Mouse (Mus musculus) midbrain, embryonic 13.5 days (tissue): ENCODE data around the gene Kcnh6. TPM values are rescaled to one million over a fixed set of nuclear protein-coding genes. Genes with fewer than 3 reads are reported as not detected.
"Not testable (repeated sequence)": the region's sequence is repeated elsewhere in the genome, so short reads cannot be mapped to it uniquely, and the experiment has no call there.

ENCODE experiments used
- ATAC-seq: fragments of 200-750 bp; cut with Nextera tagmentation; 2 replicates; pipeline ENCODE4 v1.8.0; 2017; ENCODE audit warnings: mild to moderate bottlenecking, moderate TSS enrichment, moderate library complexity
- H3K27ac ChIP-seq: fragments of 300-500 bp; sonication (generic); 2 replicates; pipeline ENCODE4 v1.5.1; 2015; ENCODE audit warnings: inconsistent platforms, mild to moderate bottlenecking, moderate library complexity
- H3K27me3 ChIP-seq: fragments of 300-500 bp; sonication (generic); 2 replicates; pipeline ENCODE4 v1.6.1; 2015; ENCODE audit warnings: mild to moderate bottlenecking, inconsistent platforms
- H3K36me3 ChIP-seq: fragments of 300-500 bp; sonication (generic); 2 replicates; pipeline ENCODE4 v1.6.1; 2015; ENCODE audit warnings: mild to moderate bottlenecking, inconsistent platforms
- H3K4me1 ChIP-seq: fragments of 300-500 bp; sonication (generic); replicated peaks from 2 replicates; pipeline ENCODE4 v1.6.1; 2015; ENCODE audit warnings: inconsistent platforms
- H3K4me2 ChIP-seq: fragments of 300-500 bp; sonication (generic); replicated peaks from 2 replicates; pipeline ENCODE4 v1.6.1; 2015; ENCODE audit warnings: moderate library complexity, mild to moderate bottlenecking, inconsistent platforms
- H3K4me3 ChIP-seq: fragments of 300-500 bp; sonication (generic); replicated peaks from 2 replicates; pipeline ENCODE4 v1.5.1; 2015; ENCODE audit warnings: mild to moderate bottlenecking, inconsistent platforms
- H3K9ac ChIP-seq: fragments of 300-500 bp; sonication (generic); replicated peaks from 2 replicates; pipeline ENCODE4 v1.6.1; 2015; ENCODE audit warnings: mild to moderate bottlenecking, inconsistent platforms
- H3K9me3 ChIP-seq: fragments of 300-500 bp; sonication (generic); 2 replicates; pipeline ENCODE4 v1.6.1; 2016; ENCODE audit warnings: mild to moderate bottlenecking, inconsistent platforms
- WGBS: fragments of 180-500 bp; shearing (Covaris S2); methylation state at CpG from one replicate; pipeline ENCODE4 v1.1.7; 2015; 5-methylcytosine and 5-hydroxymethylcytosine counted together
- polyA plus RNA-seq: library from polyadenylated mRNA; unstranded; fragments of >200 nt; fragmentation: Nextera tagmentation; extraction: Ambion mirVana; gene quantifications from 2 replicates; pipeline ENCODE4 v1.2.1, GENCODE M21; 2015

Kcnh6 gene
- polyA plus RNA-seq, 1 experiment from 2014 or later: 0.75 TPM

- Histone ChIP-seq H3K27ac (peak overlapping the region; percentile 40), H3K4me3 (peak overlapping the region; percentile 47), H3K27me3 (peaks cover 21% of the 10 kb centered on the region), H3K4me1 (peaks cover 14% of the 10 kb centered on the region), H3K4me2 (peak overlapping the region; percentile 81), H3K36me3 (no peaks in the 10 kb centered on the region), H3K9ac (peak overlapping the region; percentile 66), H3K9me3 (no peaks in the 10 kb centered on the region)
- under 1% methylated on average over 50 of the region's 50 CpGs for WGBS
- peak; percentile 75 for ATAC-seq
Measured at GRCm38 (mm10) chr11:106020051-106020763, 12.3 kb downstream of the Kcnh6 start.

- no peak overlapping the region for H3K4me3 ChIP-seq
- H3K36me3 ChIP-seq: no peaks in the 10 kb centered on the region; the same call in 1 of the 2 replicates
- H3K9ac ChIP-seq: no peak overlapping the region
- H3K9me3 ChIP-seq: no peaks in the 10 kb centered on the region
- no peak; the same call in 1 of the 2 replicates for ATAC-seq
- H3K4me1 ChIP-seq: 0 out of 2 replicates have a peak, but pooled peaks cover 4% of the 10 kb centered on the region
- H3K27ac ChIP-seq: no peak overlapping the region
- peaks cover 14% of the 10 kb centered on the region for H3K27me3 ChIP-seq
- H3K4me2 ChIP-seq: no peak overlapping the region
- WGBS: 84% methylated on average over 3 of the region's 3 CpGs
Measured at GRCm38 (mm10) chr11:106025774-106026173, 17.9 kb downstream of the Kcnh6 start.

GRCm38 (mm10) chr11:106026465-106027151 lies 18.7 kb downstream of the Kcnh6 start:
- Histone ChIP-seq H3K27ac (no peak overlapping the region), H3K27me3 (peaks cover 5% of the 10 kb centered on the region), H3K4me2 (no peak overlapping the region), H3K9ac (no peak overlapping the region), H3K4me3 (no peak overlapping the region), H3K36me3 (no peaks in the 10 kb centered on the region; the same call in 1 of the 2 replicates), H3K9me3 (no peaks in the 10 kb centered on the region), H3K4me1 (no peaks in the 10 kb centered on the region)
- WGBS: 43% methylated on average over 10 of the region's 11 CpGs
- no peak for ATAC-seq

- WGBS: 95% methylated on average over 5 of the region's 5 CpGs
- H3K9ac ChIP-seq: no peak overlapping the region
- no peaks in the 10 kb centered on the region; the same call in 1 of the 2 replicates for H3K36me3 ChIP-seq
- ATAC-seq: peak; percentile 58; the same call in 1 of the 2 replicates
- no peak overlapping the region for H3K4me3 ChIP-seq
- H3K9me3 ChIP-seq: no peaks in the 10 kb centered on the region
- H3K4me1 ChIP-seq: no peaks in the 10 kb centered on the region
- H3K4me2 ChIP-seq: no peak overlapping the region
- no peaks in the 10 kb centered on the region; the same call in 1 of the 2 replicates for H3K27me3 ChIP-seq
- no peak overlapping the region for H3K27ac ChIP-seq
Measured at GRCm38 (mm10) chr11:106027607-106028006, 19.7 kb downstream of the Kcnh6 start.

- not testable (repeated sequence) for H3K36me3 ChIP-seq, H3K9me3 ChIP-seq, H3K27me3 ChIP-seq, ATAC-seq
- peak overlapping the region; percentile 34 for H3K4me3 ChIP-seq
- peak overlapping the region; percentile 73 for H3K27ac ChIP-seq
- 18% methylated on average over 7 of the region's 25 CpGs for WGBS
- H3K9ac ChIP-seq: peak overlapping the region; percentile 54
- peak overlapping the region; percentile 33; the same call in 1 of the 2 replicates for H3K4me2 ChIP-seq
- peaks cover 14% of the 10 kb centered on the region for H3K4me1 ChIP-seq
Measured at GRCm38 (mm10) chr11:106032074-106032473, 24.1 kb downstream of the Kcnh6 start.

GRCm38 (mm10) chr11:106033491-106033919 lies 25.6 kb downstream of the Kcnh6 start:
- Histone ChIP-seq H3K36me3 (no peaks in the 10 kb centered on the region), H3K9me3 (no peaks in the 10 kb centered on the region), H3K4me2 (peak overlapping the region; percentile 39), H3K4me3 (peak overlapping the region; percentile 16), H3K27me3 (no peaks in the 10 kb centered on the region), H3K4me1 (peaks cover 24% of the 10 kb centered on the region), H3K27ac (peak overlapping the region; percentile 79), H3K9ac (peak overlapping the region; percentile 52)
- WGBS: 31% methylated on average over 11 of the region's 11 CpGs
- 0 out of 2 replicates have a peak, but pooled peaks have one; percentile 7 for ATAC-seq

- WGBS: 88% methylated on average over 9 of the region's 9 CpGs
- Histone ChIP-seq H3K9me3 (no peaks in the 10 kb centered on the region), H3K4me3 (no peak overlapping the region), H3K9ac (no peak overlapping the region), H3K36me3 (no peaks in the 10 kb centered on the region), H3K27ac (no peak overlapping the region), H3K27me3 (no peaks in the 10 kb centered on the region), H3K4me2 (no peak overlapping the region), H3K4me1 (peaks cover 37% of the 10 kb centered on the region)
- no peak for ATAC-seq
Measured at GRCm38 (mm10) chr11:106034986-106035385, 27.1 kb downstream of the Kcnh6 start.

- Histone ChIP-seq H3K4me3 (peak within 1 kb of the TSS; percentile 94), H3K4me2 (peak within 1 kb of the TSS; percentile 77), H3K36me3 (no peaks in the 10 kb centered on the region), H3K9me3 (no peaks in the 10 kb centered on the region), H3K4me1 (peaks cover 40% of the 10 kb centered on the region), H3K27me3 (no peaks in the 10 kb centered on the region), H3K27ac (peak within 1 kb of the TSS; percentile 93), H3K9ac (peak within 1 kb of the TSS; percentile 92)
- ATAC-seq: peak; percentile 99
- WGBS: under 1% methylated on average over 66 of the region's 66 CpGs
Measured at GRCm38 (mm10) chr11:106036548-106037417, 28.9 kb downstream of the Kcnh6 start, which contains the start of gene Dcaf7. TSS of gene Dcaf7 (plus strand) at chr11:106036872.

- H3K9me3 ChIP-seq: no peaks in the 10 kb centered on the region
- no peaks in the 10 kb centered on the region for H3K27me3 ChIP-seq
- ATAC-seq: peak; percentile 44
- no peaks in the 10 kb centered on the region for H3K36me3 ChIP-seq
- peak overlapping the region; percentile 92 for H3K9ac ChIP-seq
- WGBS: under 1% methylated on average over 13 of the region's 13 CpGs
- H3K4me2 ChIP-seq: peak overlapping the region; percentile 74
- H3K4me1 ChIP-seq: peaks cover 40% of the 10 kb centered on the region
- peak overlapping the region; percentile 94 for H3K4me3 ChIP-seq
- H3K27ac ChIP-seq: peak overlapping the region; percentile 93
Measured at GRCm38 (mm10) chr11:106037418-106037751, 29.5 kb downstream of the Kcnh6 start.

GRCm38 (mm10) chr11:106044349-106044748 lies 36.4 kb downstream of the Kcnh6 start:
- Histone ChIP-seq H3K4me2 (no peak overlapping the region), H3K4me1 (peaks cover 8% of the 10 kb centered on the region), H3K36me3 (peaks cover 28% of the 10 kb centered on the region), H3K27me3 (no peaks in the 10 kb centered on the region), H3K27ac (no peak overlapping the region), H3K9ac (no peak overlapping the region), H3K9me3 (no peaks in the 10 kb centered on the region), H3K4me3 (no peak overlapping the region)
- ATAC-seq: no peak

- no peak overlapping the region for H3K27ac ChIP-seq
- no peaks in the 10 kb centered on the region for H3K9me3 ChIP-seq
- H3K4me2 ChIP-seq: no peak overlapping the region
- no peak overlapping the region for H3K4me3 ChIP-seq
- no peak overlapping the region for H3K9ac ChIP-seq
- WGBS: 94% methylated on average over 1 of the region's 1 CpGs
- no peaks in the 10 kb centered on the region for H3K27me3 ChIP-seq
- no peak for ATAC-seq
- peaks cover 3% of the 10 kb centered on the region; the same call in 1 of the 2 replicates for H3K4me1 ChIP-seq
- H3K36me3 ChIP-seq: peaks cover 36% of the 10 kb centered on the region
Measured at GRCm38 (mm10) chr11:106045256-106045655, 37.3 kb downstream of the Kcnh6 start.
